Mouse (Mus musculus) heart, embryonic 12.5 days (tissue): ENCODE measurements around the gene Bbs2. TPM values are rescaled to one million over a fixed set of nuclear protein-coding genes. Genes with fewer than 3 reads are reported as not detected.
"Not testable (repeated sequence)": the region's sequence is repeated elsewhere in the genome, so short reads cannot be mapped to it uniquely, and the experiment has no call there.

Experiments
- ATAC-seq: fragments of 200-750 bp; cut with Nextera tagmentation; 2 replicates; pipeline ENCODE4 v1.8.0; 2017; ENCODE audit warnings: moderate TSS enrichment, moderate library complexity; ENCODE audit not compliant: insufficient number of reproducible peaks, low FRiP score
- H3K27ac ChIP-seq: fragments of 300-500 bp; sonication (generic); 2 replicates; pipeline ENCODE4 v1.5.1; 2016; ENCODE audit warnings: mild to moderate bottlenecking, moderate library complexity; ENCODE audit not compliant: poor library complexity, severe bottlenecking
- H3K27me3 ChIP-seq: fragments of 300-500 bp; sonication (generic); replicated peaks from 2 replicates; pipeline ENCODE4 v1.6.1; 2016; ENCODE audit warnings: mild to moderate bottlenecking, moderate library complexity
- H3K36me3 ChIP-seq: fragments of 300-500 bp; sonication (generic); 2 replicates; pipeline ENCODE4 v1.6.1; 2016; ENCODE audit warnings: mild to moderate bottlenecking, moderate library complexity
- H3K4me1 ChIP-seq: fragments of 300-500 bp; sonication (generic); replicated peaks from 2 replicates; pipeline ENCODE4 v1.6.1; 2016; ENCODE audit warnings: mild to moderate bottlenecking
- H3K4me2 ChIP-seq: fragments of 300-500 bp; sonication (generic); 2 replicates; pipeline ENCODE4 v1.6.1; 2016; ENCODE audit warnings: mild to moderate bottlenecking, moderate library complexity
- H3K4me3 ChIP-seq: fragments of 300-500 bp; sonication (generic); 2 replicates; pipeline ENCODE4 v1.5.1; 2016; ENCODE audit warnings: mild to moderate bottlenecking
- H3K9ac ChIP-seq: fragments of 300-500 bp; sonication (generic); 2 replicates; pipeline ENCODE4 v1.6.1; 2016; ENCODE audit warnings: mild to moderate bottlenecking, moderate library complexity
- H3K9me3 ChIP-seq: fragments of 300-500 bp; sonication (generic); replicated peaks from 2 replicates; pipeline ENCODE4 v1.6.1; 2016; ENCODE audit warnings: mild to moderate bottlenecking, moderate library complexity
- WGBS: fragments of 180-500 bp; shearing (Covaris S2); methylation state at CpG from one replicate; pipeline ENCODE4 v1.1.7; 2016; 5-methylcytosine and 5-hydroxymethylcytosine counted together
- polyA plus RNA-seq: library from polyadenylated mRNA; unstranded; fragments of >200 nt; fragmentation: Nextera tagmentation; extraction: Ambion mirVana; gene quantifications from 2 replicates; pipeline ENCODE4 v1.2.1, GENCODE M21; 2016

Bbs2 gene
- polyA plus RNA-seq = 6.8 and 9.9 TPM in 2 replicates

DNA sequence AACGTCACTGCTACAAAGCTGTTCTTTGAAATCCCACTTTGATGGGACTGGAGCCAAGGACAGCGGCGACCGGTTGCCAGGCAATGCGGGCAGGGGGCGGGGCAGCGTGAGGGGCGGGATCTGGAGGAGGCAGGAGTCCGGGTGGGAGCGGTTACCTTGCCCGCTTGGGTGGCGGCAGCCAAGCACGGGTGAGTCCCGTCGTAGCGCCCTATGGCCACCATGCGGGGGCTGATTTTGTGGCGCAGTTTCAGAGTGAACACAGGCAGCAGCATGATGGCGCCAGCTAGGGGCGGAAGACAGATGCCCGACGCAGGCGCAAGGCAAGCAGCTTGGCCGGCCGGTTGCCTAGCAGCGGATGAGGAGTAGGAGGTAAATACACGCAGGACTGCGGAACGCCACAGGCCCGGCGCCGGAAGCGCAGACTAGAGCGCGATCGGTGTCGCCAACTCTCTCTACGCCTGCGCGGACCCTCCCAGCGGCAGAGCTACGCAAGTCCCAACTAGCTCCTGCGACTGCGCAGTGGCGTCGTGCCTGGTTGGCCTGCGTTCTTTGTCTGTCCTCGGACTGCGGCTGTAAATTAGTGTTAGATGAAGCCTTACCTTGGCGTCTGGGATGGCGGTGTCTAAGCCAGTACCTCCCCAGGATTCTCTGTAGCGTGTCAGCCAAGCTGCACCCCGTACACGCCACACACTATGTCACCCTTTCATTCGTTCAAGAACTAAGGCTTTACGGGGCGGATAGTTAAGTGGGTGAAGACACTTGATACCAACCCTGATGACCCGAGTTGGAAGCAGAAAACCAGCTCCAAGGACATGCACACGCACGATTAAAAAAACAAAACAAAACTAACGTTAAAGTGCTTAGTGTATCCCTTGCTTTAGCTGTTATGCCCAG lies at the start of gene Bbs2:
Gene Bbs2, minus strand, starts transcription at position 848 of the 894 bp plus-strand sequence.
- Histone ChIP-seq H3K9me3 (no peaks in the 10 kb centered on the region), H3K27ac (peak within 1 kb of the TSS; percentile 91), H3K27me3 (peaks cover 11% of the 10 kb centered on the region; the same call in 1 of the 2 replicates), H3K4me2 (peak within 1 kb of the TSS; percentile 78), H3K4me3 (peak within 1 kb of the TSS; percentile 80), H3K36me3 (no peaks in the 10 kb centered on the region), H3K9ac (peak within 1 kb of the TSS; percentile 75), H3K4me1 (no peaks in the 10 kb centered on the region)
- WGBS = 1% methylated on average over 61 of the region's 61 CpGs
- peak; percentile 100 for ATAC-seq

DNA sequence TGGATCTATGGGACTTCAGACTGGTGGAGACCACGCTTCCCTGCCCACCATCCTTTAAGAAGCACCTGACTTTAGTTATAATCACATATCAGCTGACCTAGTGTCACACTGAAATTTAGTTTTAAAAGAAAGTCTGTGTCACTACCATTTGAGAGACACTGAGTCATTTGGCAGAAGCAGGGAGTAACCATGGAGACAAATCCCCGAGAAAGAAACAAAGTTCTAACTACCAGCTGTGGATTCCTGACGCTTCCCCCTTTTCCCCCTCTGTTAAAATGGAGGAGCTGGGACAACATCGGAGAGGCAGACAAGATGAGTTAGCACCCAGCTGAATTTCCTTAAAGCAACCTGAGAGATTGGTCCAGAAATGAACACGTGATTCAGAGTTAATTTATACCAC lies 49.5 kb upstream of the Bbs2 start:
- WGBS = 49% methylated on average over 5 of the region's 5 CpGs

DNA sequence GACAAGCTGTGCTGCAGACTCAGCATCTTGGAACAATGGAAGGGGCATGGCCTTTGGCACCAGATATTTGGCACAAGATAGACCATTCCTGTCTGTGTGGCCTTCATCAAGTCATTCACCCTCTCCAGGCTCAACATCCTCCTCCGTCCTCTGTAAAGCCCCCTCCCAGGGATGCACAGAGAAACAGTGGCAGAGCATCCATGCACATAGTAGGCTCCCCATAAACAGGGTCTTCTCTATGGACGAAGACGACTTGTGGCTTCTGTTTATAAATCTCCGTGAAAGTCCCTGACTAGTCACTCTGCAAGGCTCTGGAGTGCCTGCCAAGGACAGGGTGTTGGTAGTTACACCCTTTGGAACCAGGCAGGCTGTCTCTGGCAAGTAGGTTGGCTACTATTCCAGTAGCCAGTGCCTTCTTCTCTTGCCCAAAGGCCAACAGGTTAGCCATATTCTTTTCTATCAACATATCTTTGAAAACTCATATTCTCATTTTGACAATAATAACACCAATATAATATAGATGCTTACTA lies 41.6 kb upstream of the Bbs2 start:
- 0 out of 2 replicates have a peak, but pooled peaks cover 5% of the 10 kb centered on the region for H3K9me3 ChIP-seq
- H3K4me3 ChIP-seq = no peak overlapping the region
- no peak overlapping the region for H3K27ac ChIP-seq
- no peak overlapping the region for H3K9ac ChIP-seq
- no peak overlapping the region for H3K4me2 ChIP-seq
- no peak for ATAC-seq
- H3K36me3 ChIP-seq = no peaks in the 10 kb centered on the region
- 84% methylated on average over 4 of the region's 4 CpGs for WGBS
- H3K27me3 ChIP-seq = peaks cover 8% of the 10 kb centered on the region; the same call in 1 of the 2 replicates
- no peaks in the 10 kb centered on the region for H3K4me1 ChIP-seq

More for the DNA sequence above, 49.5 kb upstream of the Bbs2 start:
- no peak overlapping the region for H3K27ac ChIP-seq
- H3K4me1 ChIP-seq = peaks cover 10% of the 10 kb centered on the region; the same call in 1 of the 2 replicates
- H3K36me3 ChIP-seq = no peaks in the 10 kb centered on the region
- H3K4me3 ChIP-seq = no peak overlapping the region
- no peak for ATAC-seq
- H3K4me2 ChIP-seq = no peak overlapping the region
- H3K27me3 ChIP-seq = peaks cover 20% of the 10 kb centered on the region
- H3K9me3 ChIP-seq = no peaks in the 10 kb centered on the region
- no peak overlapping the region for H3K9ac ChIP-seq

DNA sequence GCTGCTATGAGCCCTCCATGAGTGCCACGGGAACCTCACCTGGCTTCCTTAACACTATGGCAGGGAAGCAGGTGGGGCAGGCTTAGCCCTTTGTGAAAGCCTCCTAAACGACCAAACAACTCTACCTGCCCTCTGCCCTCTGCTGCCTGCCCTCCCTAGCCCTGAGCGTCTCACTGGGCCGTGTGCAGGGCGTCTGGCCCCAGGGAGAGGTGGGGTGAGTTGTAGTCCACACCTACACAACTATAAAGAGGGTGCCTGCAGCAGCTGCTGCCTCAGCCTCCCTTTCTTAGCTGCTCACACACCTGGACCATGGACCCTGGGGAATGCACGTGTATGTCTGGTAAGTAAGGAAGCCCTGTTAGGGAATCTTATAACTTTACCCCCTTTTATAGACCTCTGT lies 38.2 kb upstream of the Bbs2 start, which contains the start of gene Mt4:
Gene Mt4, plus strand, starts transcription at position 265 of the 400 bp plus-strand sequence.
- peaks cover 8% of the 10 kb centered on the region; the same call in 1 of the 2 replicates for H3K27me3 ChIP-seq
- ATAC-seq = no peak
- WGBS = 56% methylated on average over 6 of the region's 6 CpGs

DNA sequence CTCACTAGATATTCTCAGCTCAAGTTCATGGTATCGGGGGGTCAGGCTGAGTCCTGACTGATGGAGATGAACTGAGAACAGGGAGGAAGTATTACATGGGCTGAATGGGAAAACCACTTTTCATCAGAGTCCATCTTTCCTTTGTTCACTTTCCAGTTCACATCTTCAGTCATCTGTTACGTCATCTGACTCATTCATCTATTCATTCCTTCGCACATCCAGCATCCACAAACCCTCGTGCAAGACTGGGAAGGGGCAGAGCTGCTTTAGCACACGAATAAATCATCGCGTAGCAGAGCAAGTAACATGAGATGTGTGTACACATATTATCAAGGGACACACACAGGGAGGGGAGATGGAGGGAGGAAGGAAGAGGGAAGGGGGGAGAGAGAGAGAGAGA lies 37.5 kb upstream of the Bbs2 start:
- Histone ChIP-seq H3K27me3 (peaks cover 8% of the 10 kb centered on the region; the same call in 1 of the 2 replicates), H3K9ac (no peak overlapping the region), H3K4me3 (no peak overlapping the region), H3K9me3 (no peaks in the 10 kb centered on the region; the same call in 1 of the 2 replicates), H3K4me2 (no peak overlapping the region), H3K4me1 (no peaks in the 10 kb centered on the region), H3K36me3 (no peaks in the 10 kb centered on the region), H3K27ac (no peak overlapping the region)
- WGBS = 76% methylated on average over 7 of the region's 7 CpGs
- ATAC-seq = no peak

More for the DNA sequence above, 38.2 kb upstream of the Bbs2 start, which contains the start of gene Mt4:
- Histone ChIP-seq H3K9ac (no peak within 1 kb of the TSS), H3K4me1 (no peaks in the 10 kb centered on the region), H3K9me3 (peaks cover 4% of the 10 kb centered on the region; the same call in 1 of the 2 replicates), H3K27ac (no peak within 1 kb of the TSS), H3K4me3 (no peak within 1 kb of the TSS), H3K36me3 (no peaks in the 10 kb centered on the region), H3K4me2 (no peak within 1 kb of the TSS)

DNA sequence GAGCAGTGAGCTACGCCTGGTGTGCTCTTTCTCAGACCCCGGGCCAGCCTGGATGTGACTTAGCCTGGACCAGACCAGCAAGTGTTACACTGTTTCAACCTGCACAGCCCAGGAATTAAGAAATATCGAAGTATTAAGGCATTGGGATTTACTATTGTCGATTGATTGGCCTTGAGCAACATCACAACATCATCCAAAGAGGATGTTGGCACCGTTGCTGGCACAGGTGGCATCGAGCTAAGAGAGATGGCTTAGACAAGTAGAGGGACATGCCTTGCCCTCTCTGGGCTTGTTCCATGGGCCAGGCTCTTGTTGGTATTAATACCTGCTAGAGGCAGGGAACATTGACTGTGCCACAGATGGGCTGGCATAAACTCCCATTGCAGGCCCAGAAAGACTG lies 36.8 kb upstream of the Bbs2 start:
- no peak for ATAC-seq
- Histone ChIP-seq H3K4me3 (no peak overlapping the region), H3K27me3 (peaks cover 8% of the 10 kb centered on the region; the same call in 1 of the 2 replicates), H3K4me2 (no peak overlapping the region), H3K27ac (no peak overlapping the region), H3K36me3 (no peaks in the 10 kb centered on the region), H3K4me1 (no peaks in the 10 kb centered on the region), H3K9me3 (no peaks in the 10 kb centered on the region; the same call in 1 of the 2 replicates), H3K9ac (no peak overlapping the region)
- WGBS = 79% methylated on average over 6 of the region's 6 CpGs

DNA sequence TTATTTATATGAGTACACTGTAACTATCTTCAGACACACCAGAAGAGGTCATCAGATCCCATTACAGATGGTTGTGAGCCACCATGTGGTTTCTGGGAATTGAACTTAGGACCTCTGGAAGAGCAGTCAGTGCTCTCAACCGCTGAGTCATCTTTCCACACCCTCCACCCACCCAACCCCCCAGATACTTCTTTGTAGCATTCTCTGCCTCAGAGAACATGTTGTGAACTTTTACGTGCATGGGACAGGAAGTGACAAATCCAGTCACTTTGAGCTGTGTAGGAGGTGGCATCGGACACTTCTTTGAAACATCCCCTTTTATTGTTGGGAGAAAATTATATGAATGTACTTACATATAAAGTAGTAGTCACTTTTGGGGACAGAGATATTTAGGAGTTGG lies 35.9 kb upstream of the Bbs2 start:
- not testable (repeated sequence) for H3K9me3 ChIP-seq, H3K9ac ChIP-seq, H3K4me3 ChIP-seq, H3K27ac ChIP-seq, H3K36me3 ChIP-seq, H3K27me3 ChIP-seq, ATAC-seq, H3K4me2 ChIP-seq, H3K4me1 ChIP-seq
- 52% methylated on average over 3 of the region's 3 CpGs for WGBS

DNA sequence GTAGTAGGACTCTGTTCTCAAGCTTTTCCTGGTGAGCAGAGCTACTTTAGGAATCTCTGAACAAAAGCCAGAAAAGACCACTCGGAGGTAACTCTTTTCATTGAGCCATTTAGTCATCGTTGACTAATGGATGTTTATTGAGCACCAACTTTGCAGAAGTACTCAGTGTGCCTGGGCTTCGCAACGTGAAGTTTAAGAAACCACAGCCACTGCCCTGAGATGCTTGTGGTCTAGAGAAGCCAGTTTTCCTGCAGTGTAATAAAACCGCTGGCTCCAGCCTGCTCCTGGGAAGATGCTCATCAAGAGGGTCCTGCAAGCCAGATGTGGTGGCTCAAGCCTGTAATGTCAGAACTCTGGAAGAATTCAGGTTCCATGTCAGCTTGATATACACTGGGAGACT lies 33.4 kb upstream of the Bbs2 start:
- WGBS = 76% methylated on average over 5 of the region's 5 CpGs
- Histone ChIP-seq H3K4me2 (no peak overlapping the region), H3K9ac (no peak overlapping the region), H3K4me3 (no peak overlapping the region), H3K27me3 (no peaks in the 10 kb centered on the region), H3K9me3 (no peaks in the 10 kb centered on the region; the same call in 1 of the 2 replicates), H3K36me3 (no peaks in the 10 kb centered on the region), H3K4me1 (no peaks in the 10 kb centered on the region), H3K27ac (no peak overlapping the region)
- ATAC-seq = no peak

DNA sequence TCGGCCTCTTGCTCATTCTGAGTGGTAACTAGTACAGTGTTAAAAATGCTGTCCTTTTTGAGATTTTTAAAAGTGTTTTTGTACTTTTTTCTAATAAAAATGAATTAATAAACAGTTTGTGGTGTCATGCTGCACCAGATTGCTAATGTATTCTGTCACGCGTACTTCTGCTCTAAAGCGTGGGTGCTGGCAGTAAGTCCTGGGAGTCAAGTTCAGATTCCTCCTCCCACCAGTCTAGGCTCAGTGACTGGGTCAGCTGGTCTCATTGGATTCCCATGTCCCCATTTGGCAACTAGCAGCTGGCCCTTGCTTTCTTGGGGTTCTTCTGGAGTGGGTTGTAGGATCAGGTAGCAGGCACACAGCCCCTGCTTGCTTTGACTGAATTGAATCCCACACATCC lies 31.4 kb upstream of the Bbs2 start:
- H3K4me2 ChIP-seq = no peak overlapping the region
- no peaks in the 10 kb centered on the region; the same call in 1 of the 2 replicates for H3K9me3 ChIP-seq
- H3K4me3 ChIP-seq = no peak overlapping the region
- ATAC-seq = no peak
- no peaks in the 10 kb centered on the region for H3K27me3 ChIP-seq
- H3K36me3 ChIP-seq = no peaks in the 10 kb centered on the region
- H3K27ac ChIP-seq = no peak overlapping the region
- H3K4me1 ChIP-seq = no peaks in the 10 kb centered on the region
- no peak overlapping the region for H3K9ac ChIP-seq
- WGBS = 89% methylated on average over 4 of the region's 4 CpGs

DNA sequence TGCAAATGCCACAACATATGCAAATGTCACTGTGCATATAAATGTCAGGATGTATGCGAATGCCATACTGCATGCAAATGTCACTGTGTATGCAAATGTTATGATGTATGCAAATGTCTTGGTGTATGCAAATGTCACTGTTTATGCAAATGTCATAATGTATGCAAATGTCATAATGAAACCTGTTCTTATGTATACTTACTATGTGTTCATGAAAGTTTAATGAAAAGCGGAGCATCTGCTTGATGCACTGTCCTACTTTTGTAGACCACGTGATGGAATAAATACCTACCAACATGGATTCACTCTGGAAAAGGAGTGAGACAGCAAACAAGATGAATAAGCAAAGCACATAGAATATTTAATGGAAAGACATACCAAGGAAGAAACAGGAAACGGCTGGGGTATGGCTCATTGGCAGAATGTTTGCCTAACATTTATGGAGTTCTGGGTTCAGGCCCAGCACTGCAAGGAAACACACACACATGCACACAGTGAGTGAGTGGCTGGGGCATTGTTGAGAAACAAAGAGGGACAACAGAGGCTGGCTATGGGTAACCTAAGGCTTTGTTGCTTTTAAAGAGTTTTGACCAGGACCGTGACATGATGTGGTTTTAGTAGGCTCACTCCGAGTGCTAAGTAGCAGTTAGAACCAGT lies 30.5 kb upstream of the Bbs2 start:
- Histone ChIP-seq H3K4me1 (no peaks in the 10 kb centered on the region), H3K9ac (no peak overlapping the region), H3K27ac (no peak overlapping the region), H3K9me3 (no peaks in the 10 kb centered on the region; the same call in 1 of the 2 replicates), H3K4me3 (no peak overlapping the region), H3K27me3 (no peaks in the 10 kb centered on the region; the same call in 1 of the 2 replicates), H3K36me3 (no peaks in the 10 kb centered on the region), H3K4me2 (no peak overlapping the region)
- no peak for ATAC-seq
- WGBS = 87% methylated on average over 6 of the region's 6 CpGs

DNA sequence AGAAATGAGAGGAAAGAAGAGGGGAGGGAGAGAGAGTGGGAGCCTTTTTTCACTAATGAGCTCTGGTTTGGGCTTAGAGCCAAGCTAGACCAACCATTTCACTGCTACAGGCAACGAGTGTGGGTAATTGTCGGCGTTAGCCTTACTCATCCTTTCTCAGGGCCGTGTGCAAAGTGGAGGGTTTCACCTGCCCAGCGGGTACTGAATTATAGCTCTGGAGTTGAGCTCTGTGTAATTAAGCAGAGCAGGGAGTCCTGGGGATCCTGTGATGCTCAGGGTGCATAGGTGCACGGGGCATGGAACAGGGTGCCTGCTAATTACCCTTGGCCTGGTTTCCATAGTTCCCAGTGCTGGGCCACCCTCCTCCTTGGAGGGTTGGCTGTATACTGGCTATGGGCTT lies 29.0 kb upstream of the Bbs2 start:
- ATAC-seq = no peak
- no peaks in the 10 kb centered on the region for H3K9me3 ChIP-seq
- no peaks in the 10 kb centered on the region for H3K36me3 ChIP-seq
- H3K4me1 ChIP-seq = no peaks in the 10 kb centered on the region
- 79% methylated on average over 6 of the region's 6 CpGs for WGBS
- H3K4me3 ChIP-seq = no peak overlapping the region
- H3K4me2 ChIP-seq = no peak overlapping the region
- no peak overlapping the region for H3K27ac ChIP-seq
- H3K9ac ChIP-seq = no peak overlapping the region
- H3K27me3 ChIP-seq = no peaks in the 10 kb centered on the region; the same call in 1 of the 2 replicates
